Mouse (Mus musculus): ENCODE results near the gene Kcnk15.
A peak's percentile ranks its signal among the peaks of the same experiment; 100 is the strongest.

The Kcnk15 gene

GRCm38 (mm10) chr2:163876830-163877498 lies 23.5 kb downstream of the Kcnk15 start:
- DNase-seq: no peak

GRCm38 (mm10) chr2:163880891-163881290 lies 27.4 kb downstream of the Kcnk15 start:
- DNase-seq: peak; percentile 84 to 92

GRCm38 (mm10) chr2:163882859-163883652 lies 29.6 kb downstream of the Kcnk15 start:
- no peak for DNase-seq

GRCm38 (mm10) chr2:163889411-163889810 lies 36.0 kb downstream of the Kcnk15 start:
- no peak for DNase-seq

- no peak for DNase-seq
These were observed 37.1 kb downstream of the Kcnk15 start for GRCm38 (mm10) chr2:163890586-163890985.

GRCm38 (mm10) chr2:163891271-163891670 lies 37.8 kb downstream of the Kcnk15 start:
- DNase-seq: no peak

GRCm38 (mm10) chr2:163893446-163894370 lies 40.3 kb downstream of the Kcnk15 start:
- peak; percentile 57 to 64 for DNase-seq

GRCm38 (mm10) chr2:163895156-163895555 lies 41.7 kb downstream of the Kcnk15 start:
- no peak for DNase-seq

- DNase-seq: no peak
These were observed 43.6 kb downstream of the Kcnk15 start for GRCm38 (mm10) chr2:163897026-163897425.

- DNase-seq: peak; percentile 62 to 67
These were observed 44.6 kb downstream of the Kcnk15 start for GRCm38 (mm10) chr2:163897988-163898535.

- peak; percentile 70 to 72 for DNase-seq
These were observed 46.5 kb downstream of the Kcnk15 start for GRCm38 (mm10) chr2:163899910-163900411.

GRCm38 (mm10) chr2:163901043-163901442 lies 47.6 kb downstream of the Kcnk15 start:
- no peak for DNase-seq

GRCm38 (mm10) chr2:163902448-163902847 lies 49.0 kb downstream of the Kcnk15 start:
- DNase-seq: no peak

- DNase-seq: peak; percentile 82 to 89
These were observed 50.0 kb downstream of the Kcnk15 start for GRCm38 (mm10) chr2:163903461-163903860.

GRCm38 (mm10) chr2:163904323-163904722 lies 50.9 kb downstream of the Kcnk15 start:
- peak; percentile 82 to 87 for DNase-seq

GRCm38 (mm10) chr2:163907131-163907530 lies 53.7 kb downstream of the Kcnk15 start:
- DNase-seq: no peak

Data from cerebellum, postnatal 25 days (tissue).